Mouse (Mus musculus): Measurements from ENCODE around the gene I830077J02Rik.

DNA sequence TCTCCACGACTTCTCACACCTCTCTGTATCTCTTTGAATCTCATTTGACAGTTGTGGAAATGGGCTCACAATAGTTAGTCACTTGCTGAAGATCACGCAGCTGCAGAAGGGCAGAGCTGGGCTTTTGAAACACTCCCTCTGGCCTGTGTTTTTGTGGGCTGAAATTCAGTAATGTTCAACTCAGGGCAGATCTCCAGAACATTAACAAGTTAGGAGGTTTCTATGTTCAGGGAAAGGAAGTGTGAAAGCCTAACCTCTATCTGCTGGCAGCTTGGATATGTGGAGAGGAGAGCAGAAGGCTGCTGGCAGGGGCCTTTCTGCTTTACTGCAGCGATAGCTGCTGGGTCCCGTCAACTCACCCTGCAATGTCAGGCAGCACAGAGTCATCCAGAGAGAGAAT, 42.2 kb downstream of the I830077J02Rik start:
- TF ChIP-seq CTCF (IDR thresholded peaks at IDR 0.05; ENCODE audit: low read depth) (no peak), EP300 (IDR thresholded peaks at IDR 0.05; ENCODE audit: low read depth) (no peak)
